9 mouse cellular contexts compared by ENCODE assay signal in genomic region chr16:25052917-25053343, GRCm38 (mm10).
A peak's percentile ranks its signal among the peaks of the same experiment; 100 is the strongest.
DNase-seq lines count a peak whose midpoint lies in the region; ATAC-seq and TF ChIP-seq lines count a peak whose summit lies in the region.
"Had no signal": no experiment of that assay in that cellular context is flagged by ENCODE, and none has a peak within 500 bp of the region (broad histone marks: within the 10 kb centered on the region; RNA-seq: fewer than 3 reads in every experiment).

No protein-coding gene starts in this region.

- no peak overlapping the region for H3K4me2 ChIP-seq in limb, embryonic 15.5 days
- no peak overlapping the region for H3K4me2 ChIP-seq in lung, postnatal 0 days (replicated peaks; ENCODE audit: low read depth, low read length)
- H3K4me2 ChIP-seq in hindbrain, embryonic 16.5 days (ENCODE audit: low read length): no peak overlapping the region
- no peak overlapping the region for H3K4me2 ChIP-seq in midbrain, embryonic 11.5 days

- TF ChIP-seq EP300 in lung, postnatal 0 days (IDR thresholded peaks at IDR 0.05): no peak; the same call in 1 of the 2 replicates

- 76% methylated on average over 5 of the region's 5 CpGs for WGBS in limb, embryonic 15.5 days
- 76% methylated on average over 5 of the region's 5 CpGs for WGBS in limb, embryonic 10.5 days
- 19% methylated on average over 5 of the region's 5 CpGs for WGBS in lung, postnatal 0 days
- 73% methylated on average over 5 of the region's 5 CpGs for WGBS in hindbrain, embryonic 16.5 days
- 80% methylated on average over 5 of the region's 5 CpGs for WGBS in midbrain, embryonic 11.5 days

- DNase-seq in limb, embryonic 10.5 days (ENCODE audit: low spot score): no peak
- peak; percentile 54 for DNase-seq in brain, adult 2 months (ENCODE audit: low read depth, low spot score)
- peak; percentile 89 for DNase-seq in lung, postnatal 0 days (ENCODE audit: low spot score)
- peak; percentile 32 to 62 for DNase-seq in spleen, postnatal 4 days (ENCODE audit: low spot score in 2 of 2)
- DNase-seq in midbrain, embryonic 11.5 days (ENCODE audit: low spot score, missing footprints): no peak
- DNase-seq: retina, postnatal 1 day had no signal

- no peak overlapping the region for H3K9ac ChIP-seq in limb, embryonic 15.5 days
- no peak overlapping the region for H3K9ac ChIP-seq in lung, postnatal 0 days (replicated peaks; ENCODE audit: low read depth)
- no peak overlapping the region for H3K9ac ChIP-seq in hindbrain, embryonic 16.5 days (ENCODE audit: low read depth, low read length)
- H3K9ac ChIP-seq in midbrain, embryonic 11.5 days (ENCODE audit: low read length): no peak overlapping the region

- peaks cover 4% of the 10 kb centered on the region for H3K4me1 ChIP-seq in limb, embryonic 15.5 days
- H3K4me1 ChIP-seq in limb, embryonic 10.5 days: no peaks in the 10 kb centered on the region
- peaks cover 22% of the 10 kb centered on the region for H3K4me1 ChIP-seq in lung, postnatal 0 days (ENCODE audit: insufficient read depth, low read depth, low read length)
- H3K4me1 ChIP-seq in hindbrain, embryonic 16.5 days (ENCODE audit: control insufficient read depth, insufficient read depth, low read depth, low read length): no peaks in the 10 kb centered on the region
- H3K4me1 ChIP-seq in midbrain, embryonic 11.5 days (ENCODE audit: control insufficient read depth, insufficient read depth, low read length): no peaks in the 10 kb centered on the region

- no peak for TF ChIP-seq CTCF in lung, postnatal 0 days (IDR thresholded peaks at IDR 0.05)

- no peaks in the 10 kb centered on the region for H3K27me3 ChIP-seq in limb, embryonic 15.5 days
- H3K27me3 ChIP-seq in limb, embryonic 10.5 days (ENCODE audit: low read depth, poor library complexity, severe bottlenecking): peaks cover 16% of the 10 kb centered on the region
- no peaks in the 10 kb centered on the region for H3K27me3 ChIP-seq in lung, postnatal 0 days (replicated peaks; ENCODE audit: insufficient read depth, low read length)
- no peaks in the 10 kb centered on the region for H3K27me3 ChIP-seq in hindbrain, embryonic 16.5 days (replicated peaks; ENCODE audit: control insufficient read depth, insufficient read depth, low read length)
- H3K27me3 ChIP-seq in midbrain, embryonic 11.5 days (ENCODE audit: control insufficient read depth, insufficient read depth, low read length): no peaks in the 10 kb centered on the region

- H3K27ac ChIP-seq in limb, embryonic 15.5 days: peak overlapping the region; percentile 17; the same call in 1 of the 2 replicates
- no peak overlapping the region for H3K27ac ChIP-seq in limb, embryonic 10.5 days
- H3K27ac ChIP-seq in lung, postnatal 0 days (ENCODE audit: low read length): peak overlapping the region; percentile 62
- H3K27ac ChIP-seq in hindbrain, embryonic 16.5 days (ENCODE audit: low read depth, low read length): no peak overlapping the region
- no peak overlapping the region for H3K27ac ChIP-seq in midbrain, embryonic 11.5 days (ENCODE audit: low read depth, low read length)

- no peak overlapping the region for H3K4me3 ChIP-seq in limb, embryonic 15.5 days
- H3K4me3 ChIP-seq in limb, embryonic 10.5 days: no peak overlapping the region
- H3K4me3 ChIP-seq in lung, postnatal 0 days (ENCODE audit: low read depth, low read length): no peak overlapping the region
- H3K4me3 ChIP-seq in hindbrain, embryonic 16.5 days (ENCODE audit: low read length): no peak overlapping the region
- H3K4me3 ChIP-seq in midbrain, embryonic 11.5 days (ENCODE audit: low read depth, low read length): no peak overlapping the region

- H3K36me3 ChIP-seq in limb, embryonic 15.5 days: no peaks in the 10 kb centered on the region
- no peaks in the 10 kb centered on the region for H3K36me3 ChIP-seq in limb, embryonic 10.5 days
- no peaks in the 10 kb centered on the region for H3K36me3 ChIP-seq in lung, postnatal 0 days (ENCODE audit: insufficient read depth, low read length)
- H3K36me3 ChIP-seq in hindbrain, embryonic 16.5 days (ENCODE audit: control insufficient read depth, insufficient read depth, low read length): no peaks in the 10 kb centered on the region
- no peaks in the 10 kb centered on the region for H3K36me3 ChIP-seq in midbrain, embryonic 11.5 days (ENCODE audit: control insufficient read depth, insufficient read depth, low read length)

- no peak for ATAC-seq in limb, embryonic 15.5 days (ENCODE audit: insufficient number of reproducible peaks, low FRiP score, low TSS enrichment, low read depth)
- peak; percentile 74 for ATAC-seq in lung, postnatal 0 days
- no peak for ATAC-seq in hindbrain, embryonic 16.5 days
- ATAC-seq in midbrain, embryonic 11.5 days (ENCODE audit: low FRiP score): no peak
- ATAC-seq: midbrain, embryonic 16.5 days had no signal

- no peaks in the 10 kb centered on the region for H3K9me3 ChIP-seq in limb, embryonic 15.5 days
- H3K9me3 ChIP-seq in limb, embryonic 10.5 days (replicated peaks): no peaks in the 10 kb centered on the region
- H3K9me3 ChIP-seq in lung, postnatal 0 days (ENCODE audit: low read length): no peaks in the 10 kb centered on the region
- H3K9me3 ChIP-seq in hindbrain, embryonic 16.5 days (ENCODE audit: control insufficient read depth, low read length): no peaks in the 10 kb centered on the region
- H3K9me3 ChIP-seq in midbrain, embryonic 11.5 days (ENCODE audit: control insufficient read depth, low read length): no peaks in the 10 kb centered on the region

Comparison
In these comparisons a context has a peak if more than half of its experiments do, and no peak if none do; other contexts are left out.
1. H3K27ac ChIP-seq: peak in limb, embryonic 15.5 days (single experiment) and lung, postnatal 0 days (single experiment); none in limb, embryonic 10.5 days (single experiment), hindbrain, embryonic 16.5 days (single experiment) and midbrain, embryonic 11.5 days (single experiment).
2. DNase-seq: peak in brain, adult 2 months (single experiment), lung, postnatal 0 days (single experiment) and spleen, postnatal 4 days (2 of 2); none in limb, embryonic 10.5 days (single experiment) and midbrain, embryonic 11.5 days (single experiment).